Mouse (Mus musculus): Measurements from ENCODE around the gene Gm5150.
"Not testable (repeated sequence)": the region's sequence is repeated elsewhere in the genome, so short reads cannot be mapped to it uniquely, and the experiment has no call there.

Gene Gm5150

GRCm38 (mm10) chr3:16006215-16006614 lies at the start of gene Gm5150:
Gene Gm5150 (minus strand): TSS chr3:16006437.
- no peak for DNase-seq

GRCm38 (mm10) chr3:16051736-16052135 lies 45.5 kb upstream of the Gm5150 start:
- DNase-seq: not testable (repeated sequence)

GRCm38 (mm10) chr3:16047288-16047687 lies 41.1 kb upstream of the Gm5150 start:
- no peak for DNase-seq

- DNase-seq: peak; percentile 38
These were observed 37.1 kb upstream of the Gm5150 start for GRCm38 (mm10) chr3:16043315-16043714.

- DNase-seq: peak; percentile 76
These were observed 18.8 kb upstream of the Gm5150 start for GRCm38 (mm10) chr3:16024988-16025387.

- no peak for DNase-seq
These were observed 16.0 kb upstream of the Gm5150 start for GRCm38 (mm10) chr3:16022214-16022613.

GRCm38 (mm10) chr3:16014456-16014855 lies 8.2 kb upstream of the Gm5150 start:
- DNase-seq: not testable (repeated sequence)

- DNase-seq: peak; percentile 55
These were observed 1.6 kb upstream of the Gm5150 start for GRCm38 (mm10) chr3:16007827-16008226.

GRCm38 (mm10) chr3:16003890-16004633 lies 2.2 kb downstream of the Gm5150 start:
- DNase-seq: no peak

GRCm38 (mm10) chr3:15999479-15999878 lies 6.8 kb downstream of the Gm5150 start:
- not testable (repeated sequence) for DNase-seq

GRCm38 (mm10) chr3:15982216-15982615 lies 24.0 kb downstream of the Gm5150 start:
- DNase-seq: no peak

- DNase-seq: no peak
These were observed 49.3 kb downstream of the Gm5150 start for GRCm38 (mm10) chr3:15956921-15957320.
